12 mouse cellular contexts compared by ENCODE assay signal in genomic region chr4:102856086-102856485, GRCm38 (mm10).
DNase-seq lines count a peak whose midpoint lies in the region; ATAC-seq lines count a peak whose summit lies in the region.
"Had no signal": no experiment of that assay in that cellular context is flagged by ENCODE, and none has a peak within 500 bp of the region (broad histone marks: within the 10 kb centered on the region; RNA-seq: fewer than 3 reads in every experiment).

No protein-coding gene starts in this region.

- WGBS in forebrain, embryonic 10.5 days: 24% methylated on average over 7 of the region's 7 CpGs
- WGBS in hindbrain, embryonic 16.5 days: 22% methylated on average over 7 of the region's 7 CpGs
- 9% methylated on average over 7 of the region's 7 CpGs for WGBS in midbrain, embryonic 16.5 days

- DNase-seq in layer of hippocampus, adult 11-12 months (ENCODE audit: low spot score): peak; percentile 55
- DNase-seq in layer of hippocampus, adult 9-10 months (ENCODE audit: low spot score): no peak
- DNase-seq in forebrain, embryonic 10.5 days (ENCODE audit: extremely low spot score, low spot score): peak; percentile 33
- DNase-seq in kidney, adult 11 months: no peak
- no peak for DNase-seq in kidney, postnatal 36 days
- no peak for DNase-seq in T-cell, adult 2 months (ENCODE audit: low spot score)
- DNase-seq: cerebellum, adult 11 months; kidney, adult 9 months had no signal

- H3K27ac ChIP-seq in forebrain, embryonic 10.5 days: peak overlapping the region; percentile 54
- H3K27ac ChIP-seq in hindbrain, embryonic 16.5 days (ENCODE audit: low read depth, low read length): no peak overlapping the region
- H3K27ac ChIP-seq in midbrain, embryonic 16.5 days (ENCODE audit: low read length): peak overlapping the region; percentile 66
- H3K27ac ChIP-seq: embryonic facial prominence, embryonic 15.5 days; liver, embryonic 12.5 days had no signal

- H3K36me3 ChIP-seq in forebrain, embryonic 10.5 days (replicated peaks): no peaks in the 10 kb centered on the region
- no peaks in the 10 kb centered on the region; the same call in 1 of the 2 replicates for H3K36me3 ChIP-seq in hindbrain, embryonic 16.5 days (ENCODE audit: control insufficient read depth, insufficient read depth, low read length)
- H3K36me3 ChIP-seq in midbrain, embryonic 16.5 days (ENCODE audit: control insufficient read depth, insufficient read depth, low read length): no peaks in the 10 kb centered on the region
- H3K36me3 ChIP-seq: embryonic facial prominence, embryonic 15.5 days; liver, embryonic 12.5 days had no signal

- no peaks in the 10 kb centered on the region for H3K9me3 ChIP-seq in forebrain, embryonic 10.5 days
- no peaks in the 10 kb centered on the region for H3K9me3 ChIP-seq in hindbrain, embryonic 16.5 days (ENCODE audit: control insufficient read depth, low read length)
- no peaks in the 10 kb centered on the region for H3K9me3 ChIP-seq in midbrain, embryonic 16.5 days (replicated peaks; ENCODE audit: control insufficient read depth, low read length, poor library complexity, severe bottlenecking)
- H3K9me3 ChIP-seq: embryonic facial prominence, embryonic 15.5 days; liver, embryonic 12.5 days had no signal

- H3K4me2 ChIP-seq in hindbrain, embryonic 16.5 days (ENCODE audit: low read length): no peak overlapping the region
- no peak overlapping the region for H3K4me2 ChIP-seq in midbrain, embryonic 16.5 days (ENCODE audit: low read length)
- H3K4me2 ChIP-seq: embryonic facial prominence, embryonic 15.5 days; liver, embryonic 12.5 days had no signal

- H3K27me3 ChIP-seq in forebrain, embryonic 10.5 days (ENCODE audit: poor library complexity, severe bottlenecking): no peaks in the 10 kb centered on the region; the same call in 1 of the 2 replicates
- no peaks in the 10 kb centered on the region for H3K27me3 ChIP-seq in hindbrain, embryonic 16.5 days (replicated peaks; ENCODE audit: control insufficient read depth, insufficient read depth, low read length)
- H3K27me3 ChIP-seq in midbrain, embryonic 16.5 days (ENCODE audit: control insufficient read depth, insufficient read depth, low read depth, low read length): no peaks in the 10 kb centered on the region
- H3K27me3 ChIP-seq: embryonic facial prominence, embryonic 15.5 days; liver, embryonic 12.5 days had no signal

- no peak overlapping the region for H3K9ac ChIP-seq in hindbrain, embryonic 16.5 days (ENCODE audit: low read depth, low read length)
- 0 out of 2 replicates have a peak overlapping the region, but pooled peaks have one; percentile 33 for H3K9ac ChIP-seq in midbrain, embryonic 16.5 days (ENCODE audit: low read depth, low read length)
- H3K9ac ChIP-seq: embryonic facial prominence, embryonic 15.5 days; liver, embryonic 12.5 days had no signal

- ATAC-seq in hindbrain, embryonic 16.5 days: peak; percentile 29; the same call in 1 of the 2 replicates
- ATAC-seq in midbrain, embryonic 16.5 days: peak; percentile 34
- ATAC-seq: liver, embryonic 12.5 days had no signal

- peaks cover 23% of the 10 kb centered on the region for H3K4me1 ChIP-seq in forebrain, embryonic 10.5 days
- H3K4me1 ChIP-seq in hindbrain, embryonic 16.5 days (ENCODE audit: control insufficient read depth, insufficient read depth, low read depth, low read length): peaks cover 9% of the 10 kb centered on the region
- H3K4me1 ChIP-seq in midbrain, embryonic 16.5 days (ENCODE audit: control insufficient read depth, insufficient read depth, low read length): peaks cover 11% of the 10 kb centered on the region
- H3K4me1 ChIP-seq: embryonic facial prominence, embryonic 15.5 days; liver, embryonic 12.5 days had no signal

- 0 out of 2 replicates have a peak overlapping the region, but pooled peaks have one; percentile 0 for H3K4me3 ChIP-seq in forebrain, embryonic 10.5 days
- H3K4me3 ChIP-seq in hindbrain, embryonic 16.5 days (ENCODE audit: low read length): no peak overlapping the region
- H3K4me3 ChIP-seq in midbrain, embryonic 16.5 days (ENCODE audit: low read depth, low read length): no peak overlapping the region
- H3K4me3 ChIP-seq: embryonic facial prominence, embryonic 15.5 days; liver, embryonic 12.5 days had no signal

Comparison
In these comparisons a context has a peak if more than half of its experiments do, and no peak if none do; other contexts are left out.
1. DNase-seq: peak in layer of hippocampus, adult 11-12 months (single experiment) and forebrain, embryonic 10.5 days (single experiment); none in layer of hippocampus, adult 9-10 months (single experiment), kidney, adult 11 months (single experiment), kidney, postnatal 36 days (0 of 2) and T-cell, adult 2 months (single experiment).